Mouse (Mus musculus): ENCODE data around the gene Eif4g3.

Gene Eif4g3

DNA sequence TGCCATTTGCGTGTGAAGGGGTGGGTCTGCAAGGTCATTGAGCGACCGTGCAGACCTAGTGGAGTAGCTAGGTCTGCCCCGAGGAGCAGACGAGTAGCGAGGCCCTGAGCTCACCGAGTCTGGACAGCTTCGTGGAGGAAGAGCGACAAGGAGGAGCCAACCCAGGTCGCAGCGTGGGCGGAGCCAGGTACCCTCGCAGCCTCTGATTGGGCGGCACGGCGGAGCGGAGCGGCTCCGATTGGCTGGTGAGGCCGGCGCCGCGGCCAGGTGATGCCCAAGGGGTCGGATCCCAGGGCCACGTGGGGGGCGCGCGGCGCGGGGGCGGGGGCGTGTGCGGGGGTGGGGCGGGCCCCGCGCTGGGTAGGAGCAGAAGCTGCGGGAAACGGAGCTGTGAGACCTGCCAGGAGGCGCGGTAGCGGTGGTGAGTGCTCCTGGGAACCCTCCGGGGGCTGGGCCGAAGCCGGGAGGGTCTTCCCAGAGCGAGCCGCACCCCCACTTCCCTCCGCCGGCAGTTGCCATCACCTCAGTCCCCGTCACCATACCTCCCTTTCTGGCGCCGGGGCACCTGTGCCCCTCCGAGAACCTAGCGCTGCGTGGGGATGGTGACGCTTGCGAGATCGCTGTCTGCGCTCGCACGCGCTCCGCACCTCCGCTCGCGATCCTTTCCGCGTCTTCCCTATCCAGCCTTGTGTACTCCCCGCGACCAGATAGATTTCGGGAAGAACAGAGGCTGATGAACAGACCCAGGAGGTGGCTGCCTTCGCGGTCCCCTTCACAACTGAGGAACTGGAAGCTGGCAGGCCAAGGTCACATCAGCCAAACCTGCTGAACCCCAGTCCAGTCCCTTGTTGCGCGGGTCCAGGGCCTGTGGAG lies 257.5 kb downstream of the Eif4g3 start, which contains the start of the genes Sh2d5 and Kif17:
TSS of gene Sh2d5 (plus strand) at position 316 of the 873 bp plus-strand sequence.
TSS of gene Kif17 (plus strand) at position 348 of the 873 bp plus-strand sequence.
- DNase-seq = peak; percentile 83

GRCm38 (mm10) chr4:138251819-138252218 lies 259.0 kb downstream of the Eif4g3 start:
- no peak for DNase-seq

DNA sequence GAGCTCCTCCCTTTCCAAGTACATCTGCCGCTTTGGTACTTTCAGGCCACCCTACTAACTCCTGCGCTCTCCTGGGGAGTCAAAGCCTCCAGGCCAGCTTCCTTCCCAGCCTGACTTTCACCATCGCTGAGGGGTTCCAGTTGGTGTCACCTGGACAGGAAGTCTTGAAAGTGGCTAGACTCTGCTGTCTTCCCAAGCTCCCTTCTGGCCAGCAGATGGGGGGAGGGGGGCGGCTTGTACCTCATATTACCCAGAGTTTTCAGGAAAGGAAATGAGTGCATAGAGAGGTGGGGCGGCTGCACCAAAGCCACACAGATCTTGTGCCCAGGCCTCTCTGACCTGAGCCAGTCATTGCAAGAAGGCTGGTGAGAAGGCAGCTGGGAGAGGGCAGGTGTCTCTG lies 259.4 kb downstream of the Eif4g3 start:
- DNase-seq = no peak

DNA sequence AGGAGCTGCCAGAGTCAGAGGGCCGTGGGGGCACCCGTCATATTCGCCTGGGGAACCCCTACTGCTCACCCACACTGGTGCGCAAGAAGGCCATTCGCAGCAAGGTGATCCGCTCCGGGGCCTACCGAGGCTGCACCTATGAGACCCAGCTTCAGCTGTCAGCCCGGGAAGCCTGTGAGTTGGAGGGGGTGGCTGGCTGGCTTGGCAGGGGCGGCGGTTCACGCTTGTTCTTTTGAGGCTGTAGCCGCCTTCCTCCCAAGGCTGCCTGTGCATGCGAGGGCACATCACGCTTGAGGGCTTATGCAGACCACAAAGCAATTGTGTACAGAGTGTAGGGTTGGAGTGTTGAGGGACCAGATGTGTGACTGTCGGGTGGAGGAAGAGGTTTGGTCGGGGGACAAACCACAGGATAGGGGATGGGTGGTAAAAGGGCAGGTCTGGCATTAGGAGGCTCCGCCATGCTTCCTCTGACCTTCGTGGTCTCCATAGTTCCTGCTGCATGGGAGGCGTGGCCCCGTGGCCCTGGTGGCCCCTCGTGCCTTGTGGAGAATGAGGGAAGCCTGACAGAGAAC lies 264.4 kb downstream of the Eif4g3 start:
- DNase-seq = no peak
